Mouse (Mus musculus) erythroblast, embryonic 14.5 days (primary cell): ENCODE results near the gene Il12rb1. TPM values are rescaled to one million over a fixed set of nuclear protein-coding genes. Genes with fewer than 3 reads are reported as not detected.

Experiments
- H3K27me3 ChIP-seq: 2 replicates; pipeline ENCODE4 v1.6.1; 2012; ENCODE audit warnings: inconsistent platforms; ENCODE audit not compliant: control insufficient read depth
- H3K36me3 ChIP-seq: 2 replicates; pipeline ENCODE4 v1.6.1; 2012; ENCODE audit warnings: mild to moderate bottlenecking, inconsistent platforms; ENCODE audit not compliant: control insufficient read depth
- H3K4me1 ChIP-seq: 2 replicates; pipeline ENCODE4 v1.6.1; 2012; ENCODE audit warnings: inconsistent platforms; ENCODE audit not compliant: control insufficient read depth
- H3K4me3 ChIP-seq: replicated peaks from 2 replicates; pipeline ENCODE3; 2012; ENCODE audit warnings: moderate library complexity, mild to moderate bottlenecking, inconsistent platforms
- H3K9me3 ChIP-seq: 2 replicates; pipeline ENCODE4 v1.6.1; 2012; ENCODE audit warnings: low read length, inconsistent platforms, mixed read lengths; ENCODE audit not compliant: control insufficient read depth
- GATA1 ChIP-seq: IDR thresholded peaks from 2 replicates; pipeline ENCODE4 v1.6.1; 2012; ENCODE audit warnings: low read length, inconsistent platforms, mixed read lengths
- TAL1 ChIP-seq: IDR thresholded peaks from 3 replicates; pipeline ENCODE4 v1.6.1; 2012; ENCODE audit warnings: low read length, inconsistent platforms, mixed read lengths
- polyA plus RNA-seq: library from polyadenylated mRNA; stranded (reverse); fragments of >175 nt; gene quantifications from 2 replicates; pipeline ENCODE4 v1.2.3, GENCODE M21; 2012

Gene Il12rb1
- polyA plus RNA-seq, 1 experiment: 0.03 TPM

GRCm38 (mm10) chr8:70864712-70865221 lies 56.5 kb downstream of the Il12rb1 start:
- H3K27me3 ChIP-seq: peaks cover 55% of the 10 kb centered on the region
- H3K36me3 ChIP-seq: peaks cover 21% of the 10 kb centered on the region
- H3K4me1 ChIP-seq: peaks cover 68% of the 10 kb centered on the region
- TF ChIP-seq GATA1 (no peak), TAL1 (no peak)
- H3K9me3 ChIP-seq: peaks cover 19% of the 10 kb centered on the region
- H3K4me3 ChIP-seq: peak overlapping the region; percentile 85

- peaks cover 21% of the 10 kb centered on the region for H3K36me3 ChIP-seq
- H3K27me3 ChIP-seq: peaks cover 50% of the 10 kb centered on the region
- H3K4me1 ChIP-seq: peaks cover 70% of the 10 kb centered on the region
- TF ChIP-seq TAL1 (no peak), GATA1 (no peak)
- peak overlapping the region; percentile 85 for H3K4me3 ChIP-seq
- H3K9me3 ChIP-seq: peaks cover 19% of the 10 kb centered on the region
These were observed 57.2 kb downstream of the Il12rb1 start for GRCm38 (mm10) chr8:70865350-70866000.

DNA sequence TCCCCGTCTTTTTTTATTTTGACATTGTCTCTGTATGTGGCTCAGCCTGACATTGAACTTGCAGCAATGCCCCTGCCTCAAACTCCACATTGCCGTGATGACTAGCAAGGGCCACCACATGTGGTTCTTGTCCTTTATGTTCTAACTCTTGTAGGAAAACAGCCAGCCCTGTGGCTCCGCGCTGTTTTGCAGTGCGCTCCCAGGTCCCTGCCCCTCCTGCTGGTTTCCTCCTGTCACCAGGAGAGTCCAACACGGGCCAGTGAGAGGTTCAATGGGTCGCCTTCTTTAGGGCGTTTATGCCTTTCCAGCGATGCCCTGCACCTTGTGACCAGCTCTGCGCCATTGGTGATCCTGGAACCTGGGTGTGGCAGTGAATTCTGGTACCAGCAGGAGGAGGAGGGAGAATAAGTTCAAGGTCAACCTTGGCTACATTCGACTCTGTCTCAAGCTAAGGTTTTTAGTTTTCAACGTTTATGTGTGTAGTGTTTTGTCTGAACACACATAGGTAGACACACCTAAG lies 57.8 kb downstream of the Il12rb1 start:
- TF ChIP-seq TAL1 (no peak), GATA1 (no peak)
- peaks cover 19% of the 10 kb centered on the region for H3K9me3 ChIP-seq
- H3K4me1 ChIP-seq: peaks cover 73% of the 10 kb centered on the region
- peak overlapping the region; percentile 85 for H3K4me3 ChIP-seq
- peaks cover 25% of the 10 kb centered on the region for H3K36me3 ChIP-seq
- H3K27me3 ChIP-seq: peaks cover 47% of the 10 kb centered on the region

DNA sequence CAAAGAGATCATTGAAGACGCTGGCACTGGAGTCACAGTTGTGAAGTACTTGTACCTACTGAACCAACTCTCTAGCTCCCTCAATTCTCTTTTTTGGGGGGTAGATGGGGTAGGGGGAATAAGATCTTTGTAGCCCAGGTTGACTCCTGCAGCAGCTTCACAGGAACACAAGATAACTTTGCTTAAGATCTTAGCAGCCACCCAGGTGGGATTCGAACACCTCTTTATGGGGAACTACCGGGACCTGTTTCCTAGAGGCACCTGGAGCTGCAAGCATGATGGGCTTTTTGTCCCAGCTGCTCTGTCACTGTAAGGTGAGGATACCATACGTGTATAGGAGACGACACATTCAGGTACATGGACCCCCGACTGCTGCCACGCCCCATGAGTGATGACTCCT lies 58.3 kb downstream of the Il12rb1 start:
- peaks cover 29% of the 10 kb centered on the region for H3K36me3 ChIP-seq
- H3K4me1 ChIP-seq: peaks cover 78% of the 10 kb centered on the region
- H3K27me3 ChIP-seq: peaks cover 42% of the 10 kb centered on the region
- peaks cover 19% of the 10 kb centered on the region for H3K9me3 ChIP-seq
- peak overlapping the region; percentile 85 for H3K4me3 ChIP-seq
- no peak for TF ChIP-seq GATA1
- no peak for TF ChIP-seq TAL1

DNA sequence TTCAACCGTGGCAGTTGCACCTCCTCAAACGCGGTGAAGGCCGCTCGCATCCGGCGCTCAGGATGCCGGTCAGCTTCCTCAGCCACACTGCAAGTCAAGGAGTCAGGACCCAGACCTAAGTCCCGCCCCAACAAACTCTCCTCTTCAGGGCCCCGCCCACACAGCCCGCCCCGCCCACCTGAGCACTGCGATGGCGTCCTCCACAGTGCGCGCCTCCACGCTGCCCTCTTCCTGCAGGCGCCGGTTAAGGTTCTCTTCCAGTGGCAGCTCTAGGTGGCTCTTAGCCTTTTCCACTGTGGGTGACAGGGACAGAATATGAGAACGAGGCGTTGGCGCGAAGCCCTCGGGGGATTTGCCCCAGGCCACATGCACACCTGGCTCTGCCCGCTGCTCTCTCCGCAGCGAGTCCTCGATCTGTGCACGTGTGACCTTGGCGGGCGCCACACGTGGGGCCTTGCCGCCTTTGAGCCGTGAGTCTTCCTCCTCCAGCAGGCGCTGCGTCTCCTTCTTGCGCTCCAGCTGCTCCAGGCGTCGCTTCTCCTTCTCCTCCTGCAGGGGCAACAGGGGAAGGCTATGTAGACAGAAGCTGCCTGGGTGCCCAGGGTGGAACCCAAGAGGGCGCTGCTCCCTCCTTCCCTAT lies 60.4 kb downstream of the Il12rb1 start:
- H3K4me3 ChIP-seq: peak overlapping the region; percentile 56
- H3K36me3 ChIP-seq: peaks cover 31% of the 10 kb centered on the region
- TF ChIP-seq TAL1 (no peak), GATA1 (no peak)
- peaks cover 7% of the 10 kb centered on the region; the same call in 1 of the 2 replicates for H3K9me3 ChIP-seq
- peaks cover 83% of the 10 kb centered on the region for H3K4me1 ChIP-seq
- peaks cover 21% of the 10 kb centered on the region for H3K27me3 ChIP-seq

GRCm38 (mm10) chr8:70869199-70869571 lies 60.9 kb downstream of the Il12rb1 start:
- peaks cover 5% of the 10 kb centered on the region; the same call in 1 of the 2 replicates for H3K9me3 ChIP-seq
- H3K36me3 ChIP-seq: peaks cover 31% of the 10 kb centered on the region
- peak overlapping the region; percentile 56 for H3K4me3 ChIP-seq
- H3K4me1 ChIP-seq: peaks cover 83% of the 10 kb centered on the region
- peaks cover 16% of the 10 kb centered on the region for H3K27me3 ChIP-seq
- TF ChIP-seq TAL1: no peak
- no peak for TF ChIP-seq GATA1

- H3K4me3 ChIP-seq: no peak overlapping the region
- no peak for TF ChIP-seq TAL1
- TF ChIP-seq GATA1: no peak
- H3K36me3 ChIP-seq: peaks cover 31% of the 10 kb centered on the region
- H3K4me1 ChIP-seq: peaks cover 83% of the 10 kb centered on the region
- peaks cover 4% of the 10 kb centered on the region; the same call in 1 of the 2 replicates for H3K9me3 ChIP-seq
- H3K27me3 ChIP-seq: peaks cover 11% of the 10 kb centered on the region
These were observed 61.4 kb downstream of the Il12rb1 start for GRCm38 (mm10) chr8:70869601-70870041.

Other genes with a start within 250 kb of the Il12rb1 start
- gene Isyna1, start 214.1 kb upstream of the Il12rb1 start, polyA plus RNA-seq: 13.3 and 13.4 TPM in 2 replicates
- 40.7 and 52.6 TPM in 2 replicates for gene Ssbp4, start 199.6 kb upstream of the Il12rb1 start, polyA plus RNA-seq
- gene Lrrc25, start 192.3 kb upstream of the Il12rb1 start, polyA plus RNA-seq: 0.12 and 0.40 TPM in 2 replicates
- gene Gdf15, start 176.0 kb upstream of the Il12rb1 start, polyA plus RNA-seq: 0.13 TPM in 1 of 2 replicates, not detected in the other
- 0.29 and 0.32 TPM in 2 replicates for gene Pgpep1, start 148.1 kb upstream of the Il12rb1 start, polyA plus RNA-seq
- 70.4 and 88.0 TPM in 2 replicates for gene Lsm4, start 135.2 kb upstream of the Il12rb1 start, polyA plus RNA-seq
- gene Jund, start 109.5 kb upstream of the Il12rb1 start, polyA plus RNA-seq: 816 and 971 TPM in 2 replicates
- gene Iqcn, start 105.0 kb upstream of the Il12rb1 start, polyA plus RNA-seq: 0.02 TPM in 1 of 2 replicates, not detected in the other
- gene Gm3336, start 89.9 kb upstream of the Il12rb1 start, polyA plus RNA-seq: not detected in 2 replicates
- gene Pde4c, start 84.7 kb upstream of the Il12rb1 start, polyA plus RNA-seq: 0.02 TPM in 1 of 2 replicates, not detected in the other
- gene Rab3a, start 53.8 kb upstream of the Il12rb1 start, polyA plus RNA-seq: 0.30 and 0.59 TPM in 2 replicates
- 11.4 and 15.6 TPM in 2 replicates for gene Mpv17l2, start 47.5 kb upstream of the Il12rb1 start, polyA plus RNA-seq
- 3.8 and 4.9 TPM in 2 replicates for gene Pik3r2, start 31.7 kb upstream of the Il12rb1 start, polyA plus RNA-seq
- 3.7 and 4.8 TPM in 2 replicates for gene Mast3, start 3.4 kb upstream of the Il12rb1 start, polyA plus RNA-seq
- 28.7 and 50.4 TPM in 2 replicates for gene Arrdc2, start 31.3 kb downstream of the Il12rb1 start, polyA plus RNA-seq
- 0.16 and 0.21 TPM in 2 replicates for gene Kcnn1, start 54.8 kb downstream of the Il12rb1 start, polyA plus RNA-seq
- gene Ccdc124, start 65.5 kb downstream of the Il12rb1 start, polyA plus RNA-seq: 37.3 and 38.8 TPM in 2 replicates
- gene Slc5a5, start 84.3 kb downstream of the Il12rb1 start, polyA plus RNA-seq: 0.03 and 0.06 TPM in 2 replicates
- gene Rpl18a, start 89.0 kb downstream of the Il12rb1 start, polyA plus RNA-seq: 441 and 685 TPM in 2 replicates
- gene Map1s, start 97.5 kb downstream of the Il12rb1 start, polyA plus RNA-seq: 3.0 and 3.3 TPM in 2 replicates